Mouse (Mus musculus) hindbrain, embryonic 13.5 days (tissue): ENCODE measurements around the gene Csnk1e. TPM values are rescaled to one million over a fixed set of nuclear protein-coding genes. Genes with fewer than 3 reads are reported as not detected.

Experiments
- ATAC-seq: fragments of 200-750 bp; cut with Nextera tagmentation; 2 replicates; pipeline ENCODE4 v1.8.0; 2017; ENCODE audit warnings: moderate TSS enrichment; ENCODE audit not compliant: low FRiP score
- H3K27ac ChIP-seq: fragments of 300-500 bp; sonication (generic); 2 replicates; pipeline ENCODE4 v1.5.1; 2015; ENCODE audit warnings: inconsistent platforms, mild to moderate bottlenecking, moderate library complexity
- H3K27me3 ChIP-seq: fragments of 300-500 bp; sonication (generic); 2 replicates; pipeline ENCODE4 v1.6.1; 2015; ENCODE audit warnings: mild to moderate bottlenecking, inconsistent platforms
- H3K36me3 ChIP-seq: fragments of 300-500 bp; sonication (generic); 2 replicates; pipeline ENCODE4 v1.6.1; 2015; ENCODE audit warnings: mild to moderate bottlenecking, inconsistent platforms
- H3K4me1 ChIP-seq: fragments of 300-500 bp; sonication (generic); replicated peaks from 2 replicates; pipeline ENCODE4 v1.6.1; 2015; ENCODE audit warnings: inconsistent platforms
- H3K4me2 ChIP-seq: fragments of 300-500 bp; sonication (generic); 2 replicates; pipeline ENCODE4 v1.6.1; 2015; ENCODE audit warnings: inconsistent platforms, mild to moderate bottlenecking, moderate library complexity
- H3K4me3 ChIP-seq: fragments of 300-500 bp; sonication (generic); 2 replicates; pipeline ENCODE4 v1.5.1; 2015; ENCODE audit warnings: mild to moderate bottlenecking, inconsistent platforms
- H3K9ac ChIP-seq: fragments of 300-500 bp; sonication (generic); 2 replicates; pipeline ENCODE4 v1.6.1; 2015; ENCODE audit warnings: mild to moderate bottlenecking, inconsistent platforms
- H3K9me3 ChIP-seq: fragments of 300-500 bp; sonication (generic); 2 replicates; pipeline ENCODE4 v1.6.1; 2016; ENCODE audit warnings: inconsistent platforms
- WGBS: fragments of 180-500 bp; shearing (Covaris S2); methylation state at CpG from one replicate; pipeline ENCODE4 v1.1.7; 2015; 5-methylcytosine and 5-hydroxymethylcytosine counted together
- polyA plus RNA-seq: library from polyadenylated mRNA; unstranded; fragments of >200 nt; fragmentation: Nextera tagmentation; extraction: Ambion mirVana; gene quantifications from 2 replicates; pipeline ENCODE4 v1.2.1, GENCODE M21; 2015

The Csnk1e gene
- polyA plus RNA-seq, 1 experiment from 2014 or later = 245 TPM

DNA sequence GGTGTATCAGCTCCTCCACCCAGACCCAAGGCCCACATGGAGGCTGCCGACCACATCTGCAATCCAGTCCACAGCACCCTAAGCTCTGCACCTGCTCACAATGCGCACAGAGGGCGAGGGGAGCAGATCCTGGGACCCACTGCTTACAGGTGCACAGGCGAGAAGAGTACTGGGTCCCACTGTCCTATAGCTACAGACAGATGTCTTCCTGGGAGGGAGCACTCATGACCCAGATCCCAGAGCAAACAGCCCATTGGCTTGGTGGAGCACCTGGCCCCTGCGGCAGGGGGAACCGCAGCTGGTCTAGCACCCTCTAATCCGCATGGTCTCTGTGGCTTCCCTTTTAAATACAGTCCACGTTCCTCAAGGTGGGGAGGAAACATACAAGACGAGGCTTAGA, 73.7 kb downstream of the Csnk1e start:
- Histone ChIP-seq H3K9ac (no peak overlapping the region), H3K4me2 (no peak overlapping the region), H3K27ac (no peak overlapping the region), H3K36me3 (peaks cover 21% of the 10 kb centered on the region), H3K27me3 (no peaks in the 10 kb centered on the region), H3K4me3 (no peak overlapping the region), H3K4me1 (peaks cover 9% of the 10 kb centered on the region; the same call in 1 of the 2 replicates), H3K9me3 (no peaks in the 10 kb centered on the region)
- 89% methylated on average over 9 of the region's 9 CpGs for WGBS
- no peak for ATAC-seq

DNA sequence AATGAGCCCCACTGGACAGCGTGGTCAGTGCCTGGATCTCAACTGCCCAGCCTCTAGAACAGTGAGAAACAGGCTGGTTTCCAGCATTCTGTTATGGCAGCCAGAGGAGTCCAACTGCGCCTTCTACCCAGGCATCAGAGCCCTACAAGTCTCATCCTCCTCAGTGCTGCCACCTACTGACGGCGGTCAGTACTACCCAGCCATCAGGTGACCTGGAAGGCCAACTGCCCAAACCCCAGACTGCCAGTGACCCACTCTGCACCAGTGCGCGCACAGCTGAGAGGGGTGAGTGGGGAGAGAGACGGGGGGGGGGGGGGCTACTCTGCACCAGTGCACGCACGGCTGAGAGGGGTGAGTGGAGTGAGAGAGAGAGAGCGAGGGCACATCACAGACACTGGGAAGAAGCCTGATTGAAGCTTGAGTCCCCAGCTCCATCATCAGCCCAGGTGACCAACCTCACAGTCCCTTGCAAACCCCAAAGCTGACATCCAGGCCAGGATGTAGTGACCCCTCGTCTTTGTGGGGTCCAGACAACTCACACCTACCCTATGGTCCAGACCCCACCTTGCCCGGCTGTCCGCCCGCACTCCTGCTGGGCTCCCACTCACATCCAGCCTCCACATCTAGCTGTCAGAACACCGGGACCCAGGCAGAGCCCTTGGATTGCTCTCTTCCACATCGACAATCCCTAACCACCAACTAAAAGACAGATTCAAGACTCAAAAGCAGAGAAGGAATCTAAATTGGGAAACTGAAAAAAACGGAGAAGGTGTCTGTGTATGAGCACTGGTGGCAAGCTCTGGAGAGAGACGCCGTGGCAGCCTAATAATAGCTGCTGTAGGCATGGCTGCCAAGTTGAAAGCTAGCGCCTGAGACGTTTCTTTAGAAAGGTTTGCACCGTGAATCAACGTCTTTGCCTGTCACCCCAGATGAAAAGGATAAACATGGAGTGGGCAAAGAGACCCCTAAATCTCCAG, 74.6 kb downstream of the Csnk1e start:
- no peak overlapping the region for H3K27ac ChIP-seq
- H3K4me2 ChIP-seq = no peak overlapping the region
- H3K36me3 ChIP-seq = peaks cover 29% of the 10 kb centered on the region
- no peak overlapping the region for H3K4me3 ChIP-seq
- H3K9ac ChIP-seq = no peak overlapping the region
- no peaks in the 10 kb centered on the region for H3K27me3 ChIP-seq
- H3K4me1 ChIP-seq = peaks cover 9% of the 10 kb centered on the region; the same call in 1 of the 2 replicates
- WGBS = 52% methylated on average over 22 of the region's 23 CpGs
- ATAC-seq = 0 out of 2 replicates have a peak, but pooled peaks have one; percentile 39
- no peaks in the 10 kb centered on the region for H3K9me3 ChIP-seq

DNA sequence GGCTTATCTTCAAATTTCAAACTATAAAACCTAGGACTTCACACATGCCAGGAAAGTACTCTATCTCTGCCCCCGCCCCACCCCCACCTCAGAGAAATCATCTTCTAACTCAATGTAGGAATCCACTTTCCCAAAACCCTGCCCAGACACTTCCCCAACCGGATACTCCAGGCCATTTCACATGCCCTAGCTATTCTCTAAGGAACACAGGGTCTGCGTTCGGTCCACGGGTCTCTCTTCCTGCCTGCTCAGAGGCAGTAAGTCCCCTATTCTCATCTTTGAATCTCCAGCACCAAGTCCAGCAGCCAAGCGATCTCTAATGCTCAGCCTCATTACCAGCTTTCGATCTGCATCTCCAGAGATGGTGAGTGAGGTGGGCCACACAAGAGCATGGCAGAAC, 75.7 kb downstream of the Csnk1e start:
- ATAC-seq = no peak
- 92% methylated on average over 7 of the region's 7 CpGs for WGBS
- H3K27ac ChIP-seq = no peak overlapping the region
- H3K27me3 ChIP-seq = no peaks in the 10 kb centered on the region
- H3K4me2 ChIP-seq = no peak overlapping the region
- H3K9ac ChIP-seq = no peak overlapping the region
- no peak overlapping the region for H3K4me3 ChIP-seq
- H3K36me3 ChIP-seq = peaks cover 34% of the 10 kb centered on the region
- peaks cover 12% of the 10 kb centered on the region for H3K4me1 ChIP-seq
- H3K9me3 ChIP-seq = no peaks in the 10 kb centered on the region

DNA sequence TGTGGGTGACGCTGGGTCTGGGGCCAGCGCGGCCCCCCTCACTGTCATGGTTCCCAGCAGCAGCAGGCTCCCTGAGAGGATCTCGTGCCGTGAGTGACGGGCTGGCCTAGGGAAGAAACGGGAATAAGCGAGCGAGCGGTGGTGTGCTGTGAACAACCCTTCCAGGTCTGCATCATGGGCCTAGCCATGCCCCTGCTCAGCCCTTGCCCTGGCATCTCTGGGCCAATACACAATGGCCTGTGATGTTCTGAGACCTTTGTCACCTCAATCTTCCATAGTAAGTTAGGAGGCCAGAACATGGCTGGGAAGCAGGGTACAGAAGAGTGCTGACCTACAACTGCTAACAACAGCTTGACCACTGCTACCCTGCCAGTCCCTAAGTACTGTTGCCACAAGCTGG, 76.8 kb downstream of the Csnk1e start:
- Histone ChIP-seq H3K27me3 (no peaks in the 10 kb centered on the region), H3K4me3 (no peak overlapping the region), H3K9ac (no peak overlapping the region), H3K4me1 (peaks cover 14% of the 10 kb centered on the region), H3K27ac (no peak overlapping the region), H3K4me2 (no peak overlapping the region), H3K36me3 (peaks cover 40% of the 10 kb centered on the region), H3K9me3 (no peaks in the 10 kb centered on the region)
- ATAC-seq = no peak
- WGBS = 96% methylated on average over 10 of the region's 10 CpGs

DNA sequence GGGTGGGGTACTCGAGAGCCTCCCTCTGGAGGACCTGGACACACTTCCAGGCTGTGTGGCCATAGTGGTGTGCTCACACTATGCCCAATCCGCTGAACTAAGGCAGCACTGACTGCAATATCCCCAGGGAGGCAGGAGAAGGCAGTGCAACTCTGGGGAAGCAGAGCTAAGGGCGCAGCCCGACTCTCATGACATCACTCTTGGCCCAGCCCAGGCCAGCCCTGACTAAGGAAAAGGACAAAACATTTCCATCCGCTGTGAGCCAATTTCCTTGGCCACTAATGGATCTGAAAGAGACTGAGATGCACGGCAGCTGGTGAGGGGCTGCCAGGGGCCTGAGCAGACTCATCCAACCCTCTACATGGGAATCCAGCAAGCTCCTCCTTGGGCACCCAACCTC, 77.7 kb downstream of the Csnk1e start:
- WGBS = 82% methylated on average over 6 of the region's 6 CpGs
- no peak overlapping the region for H3K4me2 ChIP-seq
- no peak overlapping the region for H3K9ac ChIP-seq
- H3K27ac ChIP-seq = no peak overlapping the region
- peaks cover 9% of the 10 kb centered on the region for H3K4me1 ChIP-seq
- no peak overlapping the region for H3K4me3 ChIP-seq
- no peak for ATAC-seq
- no peaks in the 10 kb centered on the region for H3K9me3 ChIP-seq
- no peaks in the 10 kb centered on the region for H3K27me3 ChIP-seq
- H3K36me3 ChIP-seq = peaks cover 49% of the 10 kb centered on the region

DNA sequence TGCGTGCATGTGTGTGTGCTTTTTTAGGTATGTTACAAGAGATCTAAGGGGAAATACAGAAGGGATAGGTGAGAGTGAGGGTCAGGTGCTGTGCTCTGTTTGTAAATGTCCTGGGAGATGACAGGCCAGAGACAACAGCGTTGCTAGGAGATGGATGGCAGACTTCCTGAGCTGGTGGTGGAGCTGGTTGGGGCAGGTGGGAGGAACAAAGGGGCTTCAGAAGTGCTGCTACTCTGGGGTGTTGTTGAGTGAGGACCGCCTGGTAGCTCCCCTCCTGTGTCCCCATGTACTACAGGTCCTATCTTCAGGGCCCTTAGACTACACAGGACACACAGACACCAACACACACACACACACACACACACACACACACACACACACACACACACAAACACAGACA, 80.6 kb downstream of the Csnk1e start:
- Histone ChIP-seq H3K4me1 (peaks cover 6% of the 10 kb centered on the region; the same call in 1 of the 2 replicates), H3K9me3 (no peaks in the 10 kb centered on the region), H3K27me3 (no peaks in the 10 kb centered on the region), H3K36me3 (peaks cover 69% of the 10 kb centered on the region), H3K27ac (peak overlapping the region; percentile 41; the same call in 1 of the 2 replicates), H3K9ac (peak overlapping the region; percentile 26; the same call in 1 of the 2 replicates), H3K4me2 (no peak overlapping the region), H3K4me3 (no peak overlapping the region)
- ATAC-seq = no peak
- 55% methylated on average over 3 of the region's 3 CpGs for WGBS

DNA sequence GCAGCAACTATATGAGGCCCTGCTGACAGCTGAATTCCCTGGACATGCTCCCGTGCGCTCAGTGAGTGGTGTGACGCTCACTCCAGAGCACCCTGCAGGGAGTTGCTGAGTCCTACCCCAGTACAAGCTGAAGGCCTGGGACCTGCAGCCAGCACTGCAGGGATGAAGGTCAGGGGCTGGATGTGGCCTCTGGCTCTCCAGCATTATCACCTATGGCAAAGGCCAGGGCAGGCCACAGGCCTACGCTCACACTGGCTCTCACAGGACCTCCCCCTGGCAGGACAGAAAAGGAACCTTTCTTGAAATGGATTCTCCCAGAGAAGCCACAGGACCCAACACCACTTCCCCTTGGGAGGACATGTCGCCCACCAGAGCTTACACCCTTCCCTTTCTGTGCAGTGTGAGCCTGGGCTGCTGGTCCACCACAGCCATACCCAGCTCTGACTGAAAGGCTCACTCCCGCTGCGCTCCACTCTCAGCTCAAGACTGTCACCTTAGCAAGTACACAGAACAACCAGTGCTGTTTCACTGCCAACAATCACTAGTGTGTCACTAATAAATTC, 85.0 kb downstream of the Csnk1e start:
- H3K4me3 ChIP-seq = no peak overlapping the region
- no peak overlapping the region for H3K9ac ChIP-seq
- peaks cover 6% of the 10 kb centered on the region; the same call in 1 of the 2 replicates for H3K4me1 ChIP-seq
- no peaks in the 10 kb centered on the region for H3K27me3 ChIP-seq
- H3K36me3 ChIP-seq = peaks cover 73% of the 10 kb centered on the region
- WGBS = 68% methylated on average over 7 of the region's 7 CpGs
- peak overlapping the region; percentile 18; the same call in 1 of the 2 replicates for H3K27ac ChIP-seq
- no peak overlapping the region for H3K4me2 ChIP-seq
- no peaks in the 10 kb centered on the region for H3K9me3 ChIP-seq
- no peak for ATAC-seq

DNA sequence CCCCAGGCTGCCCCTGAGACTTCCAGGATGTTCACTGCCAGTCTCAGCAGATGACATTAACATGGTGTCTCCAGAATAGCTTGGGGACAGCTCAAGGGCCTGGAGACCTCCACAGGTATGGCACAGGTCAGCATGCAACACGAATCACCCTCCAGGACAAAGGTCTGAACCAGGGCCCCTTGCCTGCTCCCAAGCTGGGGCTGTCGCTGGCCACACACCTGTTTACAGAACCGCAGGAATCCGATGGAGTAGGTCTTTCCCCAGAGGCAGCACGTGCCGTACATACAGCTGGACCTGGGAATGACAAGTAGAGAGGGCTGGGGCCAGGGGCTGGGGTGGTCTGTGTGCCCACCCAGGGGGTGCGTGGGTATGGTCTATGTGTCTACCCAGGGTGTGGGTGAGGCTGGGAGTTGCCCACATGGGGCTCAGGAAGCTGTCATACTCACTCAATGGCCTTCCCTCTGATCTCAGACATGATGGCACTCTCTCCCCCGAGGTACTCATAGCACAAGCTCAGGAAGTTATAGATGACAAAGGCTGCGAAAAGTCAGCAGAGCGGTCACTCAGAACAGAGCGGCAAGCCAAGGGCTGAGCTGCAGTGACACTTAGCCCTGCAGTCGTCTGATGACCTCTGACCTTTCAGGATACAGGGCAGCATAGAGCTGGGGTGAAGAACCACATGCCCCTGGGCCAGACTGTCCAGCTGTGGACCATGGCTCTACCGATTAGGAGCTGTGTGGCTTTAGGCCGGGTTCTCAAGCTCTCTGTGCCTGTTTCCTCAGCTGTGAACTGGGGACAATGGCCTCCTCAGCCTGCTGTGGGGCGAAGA, 85.7 kb downstream of the Csnk1e start:
- Histone ChIP-seq H3K27me3 (no peaks in the 10 kb centered on the region), H3K36me3 (peaks cover 79% of the 10 kb centered on the region), H3K9me3 (no peaks in the 10 kb centered on the region), H3K4me2 (no peak overlapping the region), H3K27ac (peak overlapping the region; percentile 18; the same call in 1 of the 2 replicates), H3K9ac (no peak overlapping the region; the same call in 1 of the 2 replicates), H3K4me3 (no peak overlapping the region), H3K4me1 (peaks cover 4% of the 10 kb centered on the region; the same call in 1 of the 2 replicates)
- no peak for ATAC-seq
- WGBS = 77% methylated on average over 15 of the region's 15 CpGs

DNA sequence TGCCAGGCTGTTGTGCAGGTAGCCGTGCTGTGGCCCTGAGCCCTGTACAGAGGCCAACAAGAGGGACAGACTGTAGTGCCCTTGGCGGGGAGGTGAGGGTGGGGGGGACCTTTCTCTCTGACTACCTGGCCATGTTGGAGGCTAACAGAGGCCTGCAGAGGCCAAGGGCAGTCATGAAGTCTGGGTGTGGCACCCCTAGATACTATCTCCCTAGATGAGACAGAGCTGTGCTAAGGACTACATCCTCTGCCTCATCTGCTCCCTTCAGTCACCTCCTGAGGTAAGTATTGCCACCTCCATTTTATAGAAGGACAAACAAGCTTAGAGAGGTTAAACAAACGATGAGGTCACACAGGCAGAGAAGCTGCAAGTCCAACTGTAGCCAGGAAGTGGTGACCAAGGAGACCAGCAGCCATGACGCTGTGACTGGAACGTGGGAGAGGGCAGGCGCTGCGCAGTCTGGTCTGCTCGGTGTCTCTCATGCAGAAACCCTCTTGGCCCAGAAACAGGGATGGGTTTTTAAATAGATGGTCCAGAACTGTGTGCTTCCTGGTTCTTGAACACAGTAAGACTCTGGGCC, 86.4 kb downstream of the Csnk1e start:
- Histone ChIP-seq H3K9ac (no peak overlapping the region; the same call in 1 of the 2 replicates), H3K9me3 (no peaks in the 10 kb centered on the region), H3K27ac (peak overlapping the region; percentile 50), H3K4me3 (no peak overlapping the region), H3K36me3 (peaks cover 84% of the 10 kb centered on the region), H3K4me1 (0 out of 2 replicates have a peak, but pooled peaks cover 2% of the 10 kb centered on the region), H3K4me2 (no peak overlapping the region), H3K27me3 (no peaks in the 10 kb centered on the region)
- WGBS = 84% methylated on average over 8 of the region's 8 CpGs
- no peak for ATAC-seq

DNA sequence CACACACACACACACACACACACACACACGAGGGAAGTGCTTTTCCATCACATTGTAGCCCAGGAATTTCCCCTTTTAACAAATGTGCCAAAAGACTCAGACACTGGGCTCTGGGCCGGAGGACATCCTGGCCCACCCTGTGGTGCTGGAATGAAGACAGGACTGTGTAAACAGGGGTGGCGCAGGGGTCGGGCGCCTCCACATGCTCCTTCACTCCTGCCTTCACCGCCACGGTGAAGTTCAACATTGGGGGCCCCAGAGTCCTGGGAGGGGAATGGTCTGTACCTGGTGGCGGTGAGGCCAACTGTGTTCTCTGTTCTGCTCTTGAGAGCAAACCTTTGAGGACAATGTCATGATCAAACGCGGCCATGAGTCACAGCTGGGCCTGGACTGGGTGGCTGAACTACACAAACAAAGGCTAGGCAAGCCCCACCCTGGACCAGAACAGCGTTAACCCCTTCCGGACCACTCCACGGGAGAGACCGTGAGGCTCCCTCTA, 87.0 kb downstream of the Csnk1e start:
- H3K27me3 ChIP-seq = no peaks in the 10 kb centered on the region
- H3K9ac ChIP-seq = no peak overlapping the region
- no peak overlapping the region for H3K4me2 ChIP-seq
- H3K9me3 ChIP-seq = no peaks in the 10 kb centered on the region
- WGBS = 67% methylated on average over 14 of the region's 14 CpGs
- no peak overlapping the region for H3K4me3 ChIP-seq
- H3K4me1 ChIP-seq = 0 out of 2 replicates have a peak, but pooled peaks cover 2% of the 10 kb centered on the region
- peaks cover 84% of the 10 kb centered on the region for H3K36me3 ChIP-seq
- ATAC-seq = no peak
- peak overlapping the region; percentile 50 for H3K27ac ChIP-seq
